Mouse (Mus musculus): ENCODE data around the gene Gm11541.
A peak's percentile ranks its signal among the peaks of the same experiment; 100 is the strongest.

The Gm11541 gene

DNA sequence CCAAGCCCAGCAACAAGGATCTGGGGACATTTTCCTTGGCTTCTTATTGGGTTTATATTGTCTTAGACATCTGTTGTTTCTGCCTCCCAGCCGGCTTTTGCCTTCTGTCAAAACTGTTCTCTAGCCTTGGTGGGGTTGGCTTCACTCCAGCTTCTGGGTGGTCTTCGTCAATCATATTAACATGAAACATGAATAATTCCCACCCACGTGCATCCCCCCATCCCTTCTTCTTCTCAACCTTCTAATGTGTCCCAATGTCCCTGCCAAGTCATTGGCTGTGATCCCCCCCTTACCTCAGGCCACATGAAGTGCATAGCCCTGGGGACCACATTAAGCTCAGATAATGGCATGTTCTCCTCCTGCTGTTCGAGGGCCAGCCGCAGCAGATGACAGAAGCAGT is at the start of gene Gm11541:
Gene Gm11541 (minus strand): TSS at position 28 of the 400 bp plus-strand sequence.
- DNase-seq, result no peak

DNA sequence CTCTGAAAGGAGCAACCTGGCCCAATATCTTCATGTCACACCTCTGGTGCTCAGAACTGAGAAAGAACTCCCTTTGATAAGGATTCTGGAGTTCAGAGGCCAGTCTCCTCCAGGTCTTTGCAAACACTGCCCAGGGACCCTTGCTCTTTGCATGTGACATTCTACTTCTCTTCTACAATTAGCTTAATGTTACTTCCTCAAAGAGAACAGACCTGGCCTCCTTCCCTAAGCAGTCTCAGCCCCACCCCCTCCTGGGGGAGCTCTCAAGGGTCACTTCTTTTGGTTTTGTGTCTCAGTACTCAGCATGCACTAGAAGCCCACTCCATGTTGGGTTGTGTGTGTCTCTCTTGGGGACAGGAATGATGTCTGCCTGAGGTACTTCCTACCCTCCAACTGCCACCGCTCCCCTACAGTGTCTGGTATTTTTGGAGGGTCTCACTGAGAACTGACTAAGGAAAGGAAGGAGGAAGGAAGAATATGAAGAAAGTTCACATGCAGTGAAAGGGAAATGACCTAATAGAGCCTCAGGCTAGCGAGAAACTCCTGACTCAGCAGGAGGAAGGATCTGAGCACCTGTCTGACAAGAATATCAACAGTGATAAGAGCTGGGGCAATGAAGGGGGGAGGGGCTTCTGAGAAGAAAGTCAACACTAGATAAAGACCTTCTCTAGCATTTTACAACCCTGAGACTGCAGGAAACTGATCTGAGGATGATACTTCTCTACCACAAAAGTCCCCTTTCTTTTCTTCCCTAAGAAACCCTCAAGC is 48.8 kb upstream of the Gm11541 start:
- no peak for DNase-seq

GRCm38 (mm10) chr11:94741732-94742272 is 37.5 kb upstream of the Gm11541 start, which contains the start of gene Cdc34b:
TSS of gene Cdc34b (plus strand) at chr11:94741782.
- DNase-seq, result no peak

DNA sequence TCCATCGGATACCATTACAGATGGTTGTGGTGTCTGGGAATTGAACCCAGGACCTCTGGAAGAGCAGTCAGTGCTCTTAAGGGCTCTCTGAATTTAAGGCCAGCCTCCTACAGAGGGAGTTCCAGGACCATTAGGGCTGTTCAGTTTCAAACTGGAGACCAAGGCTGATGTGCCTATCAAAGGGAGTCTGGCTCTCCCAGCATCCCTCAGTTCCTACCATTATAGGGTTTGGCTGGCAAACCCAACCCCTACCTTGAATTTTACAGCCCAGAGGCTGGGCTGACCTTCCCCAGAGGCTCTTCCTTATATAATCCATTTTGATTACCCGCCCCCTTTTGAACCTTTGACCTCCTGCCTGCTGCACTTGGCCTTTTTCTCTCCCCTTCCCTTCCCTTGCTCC is 31.4 kb upstream of the Gm11541 start:
- no peak for DNase-seq

GRCm38 (mm10) chr11:94732773-94733172 is 28.5 kb upstream of the Gm11541 start:
- DNase-seq, result peak in 1 of 2 experiments; percentile 16

- DNase-seq, result no peak
Measured at GRCm38 (mm10) chr11:94731229-94731628, 26.9 kb upstream of the Gm11541 start.

- peak; percentile 45 to 46 for DNase-seq
Measured at GRCm38 (mm10) chr11:94730261-94730660, 26.0 kb upstream of the Gm11541 start.

DNA sequence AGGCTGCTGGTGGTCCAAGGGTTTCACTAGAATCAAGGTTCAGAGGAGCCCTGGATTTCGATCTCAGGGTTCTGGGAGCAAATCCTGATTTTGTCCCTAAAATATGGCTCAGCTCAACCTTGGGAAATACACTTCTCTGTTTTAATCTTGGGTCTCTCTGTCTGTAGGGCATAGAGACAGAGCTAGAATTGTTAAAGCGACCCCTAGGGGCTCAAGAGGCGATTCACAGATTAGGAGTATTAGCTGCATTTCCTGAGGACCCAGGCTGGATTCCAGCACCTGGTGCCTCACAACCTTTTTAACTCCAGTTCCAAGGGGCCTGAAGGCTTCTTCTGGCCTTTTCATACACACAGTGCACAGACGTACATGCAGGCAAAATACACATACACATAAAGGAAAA is 25.3 kb upstream of the Gm11541 start:
- DNase-seq, result no peak

GRCm38 (mm10) chr11:94728545-94728944 is 24.2 kb upstream of the Gm11541 start:
- DNase-seq, result no peak

DNA sequence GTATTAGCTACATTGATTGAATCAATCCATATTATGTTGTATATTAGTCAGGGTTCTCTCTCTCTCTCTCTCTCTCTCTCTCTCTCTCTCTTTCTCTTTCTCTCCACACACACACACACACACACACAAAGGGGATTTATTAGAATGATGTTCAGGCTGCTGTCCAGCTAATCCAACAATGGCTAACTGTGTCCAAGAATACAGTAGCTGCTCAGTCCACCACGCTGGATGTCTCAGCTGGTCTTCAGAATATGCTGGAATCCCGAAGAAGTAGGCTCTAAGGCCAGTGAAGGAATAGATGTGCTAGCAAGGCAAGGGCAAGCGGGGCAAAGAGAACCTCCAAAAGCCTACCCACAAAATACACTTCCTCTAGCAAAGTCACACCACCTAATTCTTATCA is 23.0 kb upstream of the Gm11541 start:
- DNase-seq, result no peak

DNA sequence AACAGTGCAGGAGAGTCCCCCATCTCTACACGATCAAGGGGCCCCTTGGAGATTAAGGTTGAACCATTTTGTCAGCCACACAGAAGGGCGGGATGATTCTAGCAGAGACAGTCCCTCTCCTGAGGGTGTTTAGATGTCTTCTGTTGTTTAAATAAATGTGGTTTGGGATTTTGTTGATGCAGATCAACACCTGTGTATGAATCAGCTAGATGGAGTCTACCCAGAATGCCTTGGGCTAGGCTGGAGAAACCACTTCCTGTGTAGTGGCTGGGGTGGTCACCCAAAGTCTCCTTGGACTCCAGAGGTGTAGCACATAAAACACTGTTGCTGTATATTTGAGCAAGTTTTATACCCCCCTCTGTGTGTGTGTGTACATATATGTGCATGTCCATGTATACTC is 14.9 kb upstream of the Gm11541 start:
- peak; percentile 34 to 45 for DNase-seq

GRCm38 (mm10) chr11:94718113-94718909 is 14.0 kb upstream of the Gm11541 start:
- no peak for DNase-seq

DNA sequence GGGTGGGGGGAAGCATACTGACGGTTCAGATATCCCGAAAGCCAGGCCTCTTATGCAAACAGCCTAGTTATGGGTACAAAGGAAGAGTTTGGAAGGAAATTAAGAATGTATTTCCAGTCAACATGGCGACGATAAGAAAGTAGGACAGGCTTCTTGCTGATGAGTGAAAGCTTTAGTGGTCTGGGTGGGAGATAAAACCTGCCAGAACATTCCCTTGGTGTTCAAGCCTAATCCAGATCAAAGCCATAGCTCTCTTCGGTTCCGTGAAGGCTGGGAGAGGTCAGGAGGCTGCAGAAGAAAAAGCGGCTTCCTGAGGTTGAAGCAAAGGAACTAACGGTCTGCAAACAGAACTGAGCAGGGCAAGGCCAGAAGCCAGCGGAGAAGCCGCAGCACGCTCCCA is 12.9 kb upstream of the Gm11541 start:
- DNase-seq, result no peak

DNA sequence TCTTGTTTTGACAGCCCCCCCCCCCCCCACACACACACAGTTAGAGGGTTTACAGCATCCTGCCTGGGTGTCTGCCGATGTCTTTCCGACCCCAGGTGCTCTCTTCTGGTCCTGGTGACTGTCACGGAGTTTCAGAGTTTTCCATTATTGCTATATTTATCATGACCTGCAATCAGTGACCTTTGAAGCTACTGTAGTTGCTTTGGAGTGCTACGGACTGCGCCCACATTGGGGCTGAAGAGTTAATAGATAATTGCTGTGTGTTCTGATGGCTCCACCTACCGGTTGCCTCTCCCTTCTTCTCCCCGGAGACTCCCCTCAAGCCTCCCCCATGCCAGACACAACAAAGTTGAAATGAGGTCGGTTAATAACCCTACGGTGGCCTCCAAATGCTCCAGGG is 12.5 kb upstream of the Gm11541 start:
- peak; percentile 49 to 50 for DNase-seq

DNA sequence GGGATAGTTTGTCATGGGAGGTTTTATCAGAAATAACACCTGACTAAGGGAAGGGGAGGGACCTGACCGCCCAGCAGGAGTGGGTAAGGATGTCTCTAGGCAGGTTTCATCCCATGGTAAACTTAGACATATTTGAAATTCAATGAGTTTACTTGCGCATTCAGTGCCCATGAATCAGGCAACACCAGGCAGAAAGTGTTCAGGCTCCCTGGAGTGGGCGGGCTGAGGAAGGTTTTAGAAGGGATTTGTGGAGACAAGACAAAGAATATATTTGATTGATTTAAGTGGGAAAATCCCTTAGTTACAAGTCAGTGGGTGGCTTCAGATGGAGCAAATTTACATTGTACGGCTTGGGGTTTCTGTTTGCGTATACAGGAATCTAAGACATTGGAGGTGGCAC is 11.3 kb upstream of the Gm11541 start:
- DNase-seq, result no peak

GRCm38 (mm10) chr11:94713246-94713860 is 9.1 kb upstream of the Gm11541 start:
- DNase-seq, result no peak

GRCm38 (mm10) chr11:94704020-94704419 is 279 bp downstream of the Gm11541 start:
- peak; percentile 23 to 37 for DNase-seq

- no peak for DNase-seq
Measured at GRCm38 (mm10) chr11:94702216-94702610, 2.1 kb downstream of the Gm11541 start.

GRCm38 (mm10) chr11:94701401-94702215 is 2.7 kb downstream of the Gm11541 start:
- no peak for DNase-seq

DNA sequence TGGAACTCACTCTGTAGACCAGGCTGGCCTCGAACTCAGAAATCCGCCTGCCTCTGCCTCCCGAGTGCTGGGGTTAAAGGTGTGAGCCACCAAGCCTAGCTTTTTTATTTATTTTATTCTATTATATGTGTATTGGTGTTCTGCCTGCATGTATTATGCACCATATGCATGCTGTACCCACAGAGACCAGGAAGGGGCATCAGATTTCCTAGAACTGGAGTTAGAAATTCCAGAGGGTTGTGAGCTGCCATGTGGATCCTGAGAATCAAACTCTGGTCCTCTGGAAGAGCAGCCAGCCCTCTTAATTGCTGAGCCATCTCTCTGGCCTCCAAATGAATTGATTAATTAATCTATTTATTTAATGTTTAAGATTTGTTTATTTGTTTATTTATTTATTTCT is 4.9 kb downstream of the Gm11541 start:
- DNase-seq, result no peak

DNA sequence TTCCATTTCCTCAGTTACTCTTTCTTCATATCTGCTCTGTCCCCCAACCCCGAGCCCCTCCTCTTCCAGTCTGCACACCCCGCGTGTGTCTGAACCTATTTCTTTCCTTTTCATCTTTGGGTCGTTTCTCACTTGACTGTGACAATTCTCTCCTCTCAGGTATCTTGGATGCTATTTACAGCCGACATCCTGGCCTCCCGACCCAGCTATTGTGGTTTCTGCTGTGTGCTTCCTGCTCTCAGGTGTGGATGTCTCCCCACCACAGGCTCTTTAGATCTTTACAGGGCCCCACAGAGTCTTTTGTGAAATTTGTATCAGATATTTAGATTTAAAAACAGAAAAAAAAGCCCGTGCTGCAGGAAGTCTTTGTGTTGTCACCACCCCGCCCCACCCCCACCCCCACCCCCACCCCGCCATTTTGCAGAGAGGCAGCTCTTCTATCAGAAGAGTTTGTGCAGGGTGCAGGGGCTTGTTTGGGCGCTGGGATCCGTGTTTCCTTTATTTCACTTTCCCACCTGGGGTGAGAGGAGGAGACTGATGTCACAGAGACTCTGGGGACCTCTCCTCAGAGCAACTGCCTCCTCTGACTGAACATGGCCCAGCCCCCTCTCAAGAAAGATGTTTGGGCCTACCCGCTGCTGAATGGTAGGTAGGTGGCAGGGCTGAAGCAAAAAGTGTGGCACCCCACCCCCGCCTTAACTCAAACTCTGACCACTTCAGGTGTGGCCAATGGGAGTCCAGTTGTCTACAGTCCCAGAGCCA is 6.4 kb downstream of the Gm11541 start:
- peak; percentile 73 to 81 for DNase-seq

DNA sequence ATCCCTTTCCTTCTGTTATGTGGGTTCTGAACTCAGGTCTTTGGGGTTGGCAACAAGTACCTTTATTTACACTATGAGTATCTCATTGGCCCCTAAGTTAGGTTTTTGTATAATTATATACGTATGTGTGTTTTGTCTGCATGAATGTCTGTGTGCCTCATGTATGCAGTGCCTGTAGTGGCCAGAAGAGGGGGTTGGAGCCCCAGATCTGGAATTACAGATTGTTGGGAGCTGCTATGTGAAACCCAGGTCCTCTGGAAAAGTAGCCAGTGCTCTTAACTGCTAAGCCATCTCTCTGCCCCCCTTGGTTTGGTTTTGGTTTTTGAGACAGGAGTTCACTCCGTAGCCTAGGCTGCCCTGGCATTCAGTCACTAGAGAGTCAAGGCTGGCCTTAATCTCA is 7.2 kb downstream of the Gm11541 start:
- peak; percentile 25 to 44 for DNase-seq
